Mouse (Mus musculus) midbrain, embryonic 12.5 days (tissue): Measurements from ENCODE around the gene Atp8b3. TPM values are rescaled to one million over a fixed set of nuclear protein-coding genes. Genes with fewer than 3 reads are reported as not detected.
A peak's percentile ranks its signal among the peaks of the same experiment; 100 is the strongest.

ENCODE experiments used
- ATAC-seq: fragments of 200-750 bp; cut with Nextera tagmentation; 2 replicates; pipeline ENCODE4 v1.8.0; 2017; ENCODE audit warnings: low read depth, moderate TSS enrichment, moderate library complexity; ENCODE audit not compliant: low FRiP score
- H3K27ac ChIP-seq: fragments of 300-500 bp; sonication (generic); replicated peaks from 2 replicates; pipeline ENCODE4 v1.5.1; 2016; ENCODE audit warnings: mild to moderate bottlenecking
- H3K27me3 ChIP-seq: fragments of 300-500 bp; sonication (generic); 2 replicates; pipeline ENCODE4 v1.6.1; 2016; ENCODE audit warnings: mild to moderate bottlenecking
- H3K36me3 ChIP-seq: fragments of 300-500 bp; sonication (generic); 2 replicates; pipeline ENCODE4 v1.6.1; 2016
- H3K4me1 ChIP-seq: fragments of 300-500 bp; sonication (generic); 2 replicates; pipeline ENCODE4 v1.6.1; 2016
- H3K4me2 ChIP-seq: fragments of 300-500 bp; sonication (generic); replicated peaks from 2 replicates; pipeline ENCODE4 v1.6.1; 2016; ENCODE audit warnings: mild to moderate bottlenecking, moderate library complexity
- H3K4me3 ChIP-seq: fragments of 300-500 bp; sonication (generic); 2 replicates; pipeline ENCODE4 v1.5.1; 2016; ENCODE audit warnings: mild to moderate bottlenecking
- H3K9ac ChIP-seq: fragments of 300-500 bp; sonication (generic); replicated peaks from 2 replicates; pipeline ENCODE4 v1.6.1; 2016; ENCODE audit warnings: mild to moderate bottlenecking, moderate library complexity
- H3K9me3 ChIP-seq: fragments of 300-500 bp; sonication (generic); 2 replicates; pipeline ENCODE4 v1.6.1; 2016; ENCODE audit warnings: mild to moderate bottlenecking
- WGBS: fragments of 180-500 bp; shearing (Covaris S2); methylation state at CpG from one replicate; pipeline ENCODE4 v1.1.7; 2016; 5-methylcytosine and 5-hydroxymethylcytosine counted together
- polyA plus RNA-seq: library from polyadenylated mRNA; unstranded; fragments of >200 nt; fragmentation: Nextera tagmentation; extraction: Ambion mirVana; gene quantifications from 2 replicates; pipeline ENCODE4 v1.2.1, GENCODE M21; 2016

Gene Atp8b3
- polyA plus RNA-seq, 1 experiment from 2014 or later, result 0.78 TPM

GRCm38 (mm10) chr10:80478531-80478930 lies 60.4 kb downstream of the Atp8b3 start:
- H3K27me3 ChIP-seq, result peaks cover 53% of the 10 kb centered on the region
- H3K27ac ChIP-seq, result no peak overlapping the region
- no peak overlapping the region for H3K9ac ChIP-seq

DNA sequence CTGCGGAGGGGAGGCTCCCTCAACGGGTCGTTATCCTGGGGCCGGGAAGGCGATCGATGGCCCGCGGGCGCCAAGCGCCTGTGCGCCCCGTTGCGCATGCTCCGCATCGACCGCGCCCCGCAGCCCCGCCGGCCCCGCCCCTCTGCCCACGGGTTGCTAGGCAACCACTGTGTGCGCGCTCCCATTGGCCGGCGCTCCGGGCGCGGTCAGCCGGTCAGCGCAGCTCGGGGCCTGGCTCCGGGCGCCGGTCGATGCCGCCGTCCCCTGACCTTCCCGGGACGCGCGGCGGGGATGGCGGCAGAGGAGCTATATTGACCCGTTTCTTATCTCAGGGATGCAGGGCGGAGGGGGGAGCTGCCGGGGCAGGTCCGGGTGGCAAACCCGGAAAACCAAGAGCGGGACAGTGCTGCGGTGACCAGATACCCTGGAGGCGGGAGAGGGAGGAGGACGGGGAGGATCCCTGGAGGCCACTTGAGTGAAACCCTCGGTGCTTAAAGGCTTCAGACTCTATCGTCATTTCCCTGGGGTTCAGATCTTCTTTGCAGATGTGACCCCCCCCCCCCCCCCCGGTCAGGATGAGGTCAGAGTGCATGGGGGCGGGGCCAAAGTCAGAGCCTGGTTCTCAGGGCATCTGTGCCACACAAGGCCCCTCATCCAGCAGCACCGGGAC lies 63.5 kb downstream of the Atp8b3 start:
- Histone ChIP-seq H3K4me3 (peak overlapping the region; percentile 51), H3K4me1 (peaks cover 13% of the 10 kb centered on the region; the same call in 1 of the 2 replicates), H3K27ac (peak overlapping the region; percentile 83), H3K36me3 (no peaks in the 10 kb centered on the region), H3K4me2 (peak overlapping the region; percentile 67), H3K9me3 (no peaks in the 10 kb centered on the region), H3K27me3 (peaks cover 60% of the 10 kb centered on the region), H3K9ac (peak overlapping the region; percentile 58; the same call in 1 of the 2 replicates)
- ATAC-seq, result peak; percentile 89
- WGBS, result 1% methylated on average over 57 of the region's 58 CpGs

More at GRCm38 (mm10) chr10:80478531-80478930, 60.4 kb downstream of the Atp8b3 start:
- H3K4me2 ChIP-seq, result no peak overlapping the region
- peaks cover 15% of the 10 kb centered on the region for H3K4me1 ChIP-seq
- H3K9me3 ChIP-seq, result no peaks in the 10 kb centered on the region
- no peak for ATAC-seq
- H3K4me3 ChIP-seq, result no peak overlapping the region
- no peaks in the 10 kb centered on the region for H3K36me3 ChIP-seq
- WGBS, result 75% methylated on average over 5 of the region's 5 CpGs

Other genes starting within 250 kb of the Atp8b3 start
- gene Rps15, start 246.7 kb downstream of the Atp8b3 start, polyA plus RNA-seq, result 671 and 694 TPM in 2 replicates
- gene Apc2, start 243.1 kb downstream of the Atp8b3 start, polyA plus RNA-seq, result 181 and 193 TPM in 2 replicates
- 36.2 and 44.5 TPM in 2 replicates for gene 2310011J03Rik, start 218.6 kb downstream of the Atp8b3 start, polyA plus RNA-seq
- gene Pcsk4, start 209.6 kb downstream of the Atp8b3 start, polyA plus RNA-seq, result 2.4 and 3.7 TPM in 2 replicates
- 3.1 and 4.3 TPM in 2 replicates for gene Reep6, start 209.2 kb downstream of the Atp8b3 start, polyA plus RNA-seq
- gene Adamtsl5, start 190.7 kb downstream of the Atp8b3 start, polyA plus RNA-seq, result 0.38 and 0.79 TPM in 2 replicates
- gene Plk5, start 182.7 kb downstream of the Atp8b3 start, polyA plus RNA-seq, result 0.31 and 0.52 TPM in 2 replicates
- gene Mex3d, start 151.5 kb downstream of the Atp8b3 start, polyA plus RNA-seq, result 18.4 and 19.7 TPM in 2 replicates
- 288 and 314 TPM in 2 replicates for gene Mbd3, start 139.6 kb downstream of the Atp8b3 start, polyA plus RNA-seq
- 398 and 414 TPM in 2 replicates for gene Uqcr11, start 132.3 kb downstream of the Atp8b3 start, polyA plus RNA-seq
- 185 and 191 TPM in 2 replicates for gene Tcf3, start 105.5 kb downstream of the Atp8b3 start, polyA plus RNA-seq
- 2.8 and 3.2 TPM in 2 replicates for gene Onecut3, start 44.3 kb downstream of the Atp8b3 start, polyA plus RNA-seq
- gene Rexo1, start 22.4 kb upstream of the Atp8b3 start, polyA plus RNA-seq, result 36.5 and 37.3 TPM in 2 replicates
- gene Klf16, start 38.2 kb upstream of the Atp8b3 start, polyA plus RNA-seq, result 6.1 and 6.2 TPM in 2 replicates
- 104 and 105 TPM in 2 replicates for gene Abhd17a, start 51.2 kb upstream of the Atp8b3 start, polyA plus RNA-seq
- gene Scamp4, start 63.7 kb upstream of the Atp8b3 start, polyA plus RNA-seq, result 63.1 and 68.4 TPM in 2 replicates
- gene Adat3, start 63.8 kb upstream of the Atp8b3 start, polyA plus RNA-seq, result 7.8 and 8.7 TPM in 2 replicates
- 6.0 and 7.5 TPM in 2 replicates for gene Gm49322, start 66.9 kb upstream of the Atp8b3 start, polyA plus RNA-seq
- gene Csnk1g2, start 83.7 kb upstream of the Atp8b3 start, polyA plus RNA-seq, result 180 and 194 TPM in 2 replicates
- gene Btbd2, start 117.9 kb upstream of the Atp8b3 start, polyA plus RNA-seq, result 82.7 and 95.3 TPM in 2 replicates
- gene Mknk2, start 139.0 kb upstream of the Atp8b3 start, polyA plus RNA-seq, result 83.6 and 86.5 TPM in 2 replicates
- 60.4 and 67.0 TPM in 2 replicates for gene Mob3a, start 162.9 kb upstream of the Atp8b3 start, polyA plus RNA-seq
- gene Izumo4, start 163.1 kb upstream of the Atp8b3 start, polyA plus RNA-seq, result 24.9 and 29.9 TPM in 2 replicates
- 94.0 and 99.1 TPM in 2 replicates for gene Ap3d1, start 203.1 kb upstream of the Atp8b3 start, polyA plus RNA-seq
- gene Dot1l, start 216.1 kb upstream of the Atp8b3 start, polyA plus RNA-seq, result 26.9 and 30.8 TPM in 2 replicates